Mouse (Mus musculus) stomach, embryonic 16.5 days (tissue): ENCODE measurements around the gene Parp16. TPM values are rescaled to one million over a fixed set of nuclear protein-coding genes. Genes with fewer than 3 reads are reported as not detected.
"Not testable (repeated sequence)": the region's sequence is repeated elsewhere in the genome, so short reads cannot be mapped to it uniquely, and the experiment has no call there.

Experiments
- ATAC-seq: fragments of 200-750 bp; cut with Nextera tagmentation; 2 replicates; pipeline ENCODE4 v1.8.0; 2017; ENCODE audit warnings: moderate number of reproducible peaks, moderate TSS enrichment; ENCODE audit not compliant: insufficient read depth, low FRiP score
- H3K27ac ChIP-seq: fragments of 300-500 bp; sonication (generic); 2 replicates; pipeline ENCODE4 v1.5.1; 2014; ENCODE audit warnings: low read length
- H3K27me3 ChIP-seq: fragments of 300-500 bp; sonication (generic); 2 replicates; pipeline ENCODE4 v1.6.1; 2014; ENCODE audit warnings: low read length, control low read depth, mixed read lengths; ENCODE audit not compliant: control insufficient read depth, insufficient read depth
- H3K36me3 ChIP-seq: fragments of 300-500 bp; sonication (generic); 2 replicates; pipeline ENCODE4 v1.6.1; 2014; ENCODE audit warnings: low read length; ENCODE audit not compliant: control insufficient read depth, insufficient read depth
- H3K4me1 ChIP-seq: fragments of 300-500 bp; sonication (generic); 2 replicates; pipeline ENCODE4 v1.6.1; 2014; ENCODE audit warnings: low read length, control low read depth, mixed read lengths; ENCODE audit not compliant: control insufficient read depth, insufficient read depth
- H3K4me2 ChIP-seq: fragments of 300-500 bp; sonication (generic); 2 replicates; pipeline ENCODE4 v1.6.1; 2014; ENCODE audit warnings: low read depth, low read length, mixed read lengths
- H3K4me3 ChIP-seq: fragments of 300-500 bp; sonication (generic); replicated peaks from 2 replicates; pipeline ENCODE4 v1.5.1; 2014; ENCODE audit warnings: mild to moderate bottlenecking, low read length
- H3K9ac ChIP-seq: fragments of 300-500 bp; sonication (generic); 2 replicates; pipeline ENCODE4 v1.6.1; 2014; ENCODE audit warnings: low read length
- H3K9me3 ChIP-seq: fragments of 300-500 bp; sonication (generic); replicated peaks from 2 replicates; pipeline ENCODE4 v1.6.1; 2016; ENCODE audit warnings: low read length, control low read depth; ENCODE audit not compliant: control insufficient read depth
- WGBS: fragments of 180-500 bp; shearing (Covaris S2); extraction: QIAGEN DNeasy Blood & Tissue Kit; methylation state at CpG from one replicate; pipeline ENCODE4 v1.1.7; 2014; 5-methylcytosine and 5-hydroxymethylcytosine counted together
- polyA plus RNA-seq: library from polyadenylated mRNA; unstranded; fragments of >200 nt; fragmentation: Nextera tagmentation; extraction: Ambion mirVana; gene quantifications from 2 replicates; pipeline ENCODE4 v1.2.1, GENCODE M21; 2015

The Parp16 gene
- polyA plus RNA-seq, 1 experiment from 2014 or later, result 7.6 TPM

- Histone ChIP-seq H3K27me3 (no peaks in the 10 kb centered on the region; the same call in 1 of the 2 replicates), H3K4me1 (peaks cover 27% of the 10 kb centered on the region), H3K4me3 (peak overlapping the region; percentile 68), H3K27ac (peak overlapping the region; percentile 97), H3K9me3 (no peaks in the 10 kb centered on the region), H3K9ac (peak overlapping the region; percentile 91), H3K4me2 (peak overlapping the region; percentile 96), H3K36me3 (no peaks in the 10 kb centered on the region)
- ATAC-seq, result peak; percentile 92
- WGBS, result under 1% methylated on average over 59 of the region's 59 CpGs
Measured at GRCm38 (mm10) chr9:65214778-65215493, 19.8 kb downstream of the Parp16 start.

- 2% methylated on average over 31 of the region's 31 CpGs for WGBS
- Histone ChIP-seq H3K4me3 (peak overlapping the region; percentile 68), H3K9ac (peak overlapping the region; percentile 91), H3K4me1 (peaks cover 27% of the 10 kb centered on the region), H3K27ac (peak overlapping the region; percentile 97), H3K27me3 (no peaks in the 10 kb centered on the region; the same call in 1 of the 2 replicates), H3K9me3 (no peaks in the 10 kb centered on the region), H3K4me2 (peak overlapping the region; percentile 96), H3K36me3 (no peaks in the 10 kb centered on the region)
- ATAC-seq, result peak; percentile 80
Measured at GRCm38 (mm10) chr9:65215494-65216126, 20.5 kb downstream of the Parp16 start.

GRCm38 (mm10) chr9:65216972-65217371 is 21.8 kb downstream of the Parp16 start:
- Histone ChIP-seq H3K4me2 (peak overlapping the region; percentile 27), H3K4me1 (peaks cover 27% of the 10 kb centered on the region), H3K9ac (0 out of 2 replicates have a peak overlapping the region, but pooled peaks have one; percentile 16), H3K27ac (no peak overlapping the region), H3K36me3 (no peaks in the 10 kb centered on the region), H3K4me3 (no peak overlapping the region), H3K9me3 (no peaks in the 10 kb centered on the region), H3K27me3 (no peaks in the 10 kb centered on the region; the same call in 1 of the 2 replicates)
- ATAC-seq, result no peak
- 38% methylated on average over 8 of the region's 8 CpGs for WGBS

GRCm38 (mm10) chr9:65217661-65218060 is 22.5 kb downstream of the Parp16 start:
- 0 out of 2 replicates have a peak overlapping the region, but pooled peaks have one; percentile 27 for H3K4me2 ChIP-seq
- 59% methylated on average over 6 of the region's 6 CpGs for WGBS
- no peak overlapping the region for H3K9ac ChIP-seq

GRCm38 (mm10) chr9:65218916-65219315 is 23.8 kb downstream of the Parp16 start:
- no peaks in the 10 kb centered on the region for H3K36me3 ChIP-seq
- no peak for ATAC-seq
- H3K4me3 ChIP-seq, result no peak overlapping the region
- no peaks in the 10 kb centered on the region for H3K27me3 ChIP-seq
- no peak overlapping the region for H3K27ac ChIP-seq
- H3K9me3 ChIP-seq, result no peaks in the 10 kb centered on the region
- H3K4me2 ChIP-seq, result no peak overlapping the region
- no peak overlapping the region for H3K9ac ChIP-seq
- peaks cover 27% of the 10 kb centered on the region for H3K4me1 ChIP-seq
- 71% methylated on average over 1 of the region's 1 CpGs for WGBS

More at GRCm38 (mm10) chr9:65217661-65218060, 22.5 kb downstream of the Parp16 start:
- no peaks in the 10 kb centered on the region for H3K9me3 ChIP-seq
- H3K27me3 ChIP-seq, result no peaks in the 10 kb centered on the region; the same call in 1 of the 2 replicates
- H3K4me3 ChIP-seq, result no peak overlapping the region
- peaks cover 27% of the 10 kb centered on the region for H3K4me1 ChIP-seq
- no peak for ATAC-seq
- H3K27ac ChIP-seq, result peak overlapping the region; percentile 43
- H3K36me3 ChIP-seq, result no peaks in the 10 kb centered on the region

- H3K4me3 ChIP-seq, H3K36me3 ChIP-seq, H3K9ac ChIP-seq, H3K4me2 ChIP-seq, ATAC-seq, H3K27ac ChIP-seq, H3K9me3 ChIP-seq, H3K27me3 ChIP-seq: not testable (repeated sequence)
- H3K4me1 ChIP-seq, result peaks cover 22% of the 10 kb centered on the region
- WGBS, result 42% methylated on average over 3 of the region's 3 CpGs
Measured at GRCm38 (mm10) chr9:65220398-65220797, 25.2 kb downstream of the Parp16 start.

GRCm38 (mm10) chr9:65223927-65224326 is 28.8 kb downstream of the Parp16 start:
- H3K9ac ChIP-seq, result no peak overlapping the region
- no peaks in the 10 kb centered on the region for H3K4me1 ChIP-seq
- no peak overlapping the region for H3K4me3 ChIP-seq
- no peaks in the 10 kb centered on the region for H3K9me3 ChIP-seq
- H3K4me2 ChIP-seq, result no peak overlapping the region
- WGBS, result 81% methylated on average over 6 of the region's 6 CpGs
- no peak overlapping the region for H3K27ac ChIP-seq
- no peak for ATAC-seq
- no peaks in the 10 kb centered on the region for H3K27me3 ChIP-seq
- H3K36me3 ChIP-seq, result no peaks in the 10 kb centered on the region

- H3K36me3 ChIP-seq, result peaks cover 4% of the 10 kb centered on the region; the same call in 1 of the 2 replicates
- H3K9me3 ChIP-seq, result no peaks in the 10 kb centered on the region
- H3K4me3 ChIP-seq, result no peak overlapping the region
- H3K4me2 ChIP-seq, result no peak overlapping the region
- no peaks in the 10 kb centered on the region for H3K4me1 ChIP-seq
- ATAC-seq, result no peak; the same call in 1 of the 2 replicates
- WGBS, result 40% methylated on average over 4 of the region's 4 CpGs
- H3K9ac ChIP-seq, result no peak overlapping the region
- H3K27ac ChIP-seq, result no peak overlapping the region
- H3K27me3 ChIP-seq, result no peaks in the 10 kb centered on the region
Measured at GRCm38 (mm10) chr9:65225795-65226194, 30.6 kb downstream of the Parp16 start.

GRCm38 (mm10) chr9:65230250-65230649 is 35.1 kb downstream of the Parp16 start:
- Histone ChIP-seq H3K9ac (no peak overlapping the region), H3K27ac (no peak overlapping the region), H3K4me3 (no peak overlapping the region), H3K36me3 (peaks cover 4% of the 10 kb centered on the region; the same call in 1 of the 2 replicates), H3K4me2 (no peak overlapping the region), H3K27me3 (no peaks in the 10 kb centered on the region), H3K4me1 (no peaks in the 10 kb centered on the region), H3K9me3 (no peaks in the 10 kb centered on the region)
- whole genome bisulfite sequencing, result 73% methylated on average over 6 of the region's 6 CpGs
- no peak for ATAC-seq
